Mouse (Mus musculus) liver, postnatal 0 days (tissue): ENCODE results near the gene Pgpep1l.

ENCODE experiments used
- CTCF ChIP-seq: sonication (generic); IDR thresholded peaks from 2 replicates; pipeline ENCODE4 v1.5.1; 2016; ENCODE audit warnings: antibody characterized with exemption, low read depth
- EP300 ChIP-seq: IDR thresholded peaks from 2 replicates; pipeline ENCODE4 v1.6.1; 2016; ENCODE audit warnings: antibody characterized with exemption, low read depth, mild to moderate bottlenecking

GRCm38 (mm10) chr7:68215522-68216070 lies 48.4 kb downstream of the Pgpep1l start:
- no peak for TF ChIP-seq CTCF
- TF ChIP-seq EP300, result no peak
